Mouse (Mus musculus): ENCODE data around the gene Smarcal1. TPM values are rescaled to one million over a fixed set of nuclear protein-coding genes. Genes with fewer than 3 reads are reported as not detected.

The Smarcal1 gene
- polyA plus RNA-seq, 1 experiment from 2014 or later = 13.8 TPM

DNA sequence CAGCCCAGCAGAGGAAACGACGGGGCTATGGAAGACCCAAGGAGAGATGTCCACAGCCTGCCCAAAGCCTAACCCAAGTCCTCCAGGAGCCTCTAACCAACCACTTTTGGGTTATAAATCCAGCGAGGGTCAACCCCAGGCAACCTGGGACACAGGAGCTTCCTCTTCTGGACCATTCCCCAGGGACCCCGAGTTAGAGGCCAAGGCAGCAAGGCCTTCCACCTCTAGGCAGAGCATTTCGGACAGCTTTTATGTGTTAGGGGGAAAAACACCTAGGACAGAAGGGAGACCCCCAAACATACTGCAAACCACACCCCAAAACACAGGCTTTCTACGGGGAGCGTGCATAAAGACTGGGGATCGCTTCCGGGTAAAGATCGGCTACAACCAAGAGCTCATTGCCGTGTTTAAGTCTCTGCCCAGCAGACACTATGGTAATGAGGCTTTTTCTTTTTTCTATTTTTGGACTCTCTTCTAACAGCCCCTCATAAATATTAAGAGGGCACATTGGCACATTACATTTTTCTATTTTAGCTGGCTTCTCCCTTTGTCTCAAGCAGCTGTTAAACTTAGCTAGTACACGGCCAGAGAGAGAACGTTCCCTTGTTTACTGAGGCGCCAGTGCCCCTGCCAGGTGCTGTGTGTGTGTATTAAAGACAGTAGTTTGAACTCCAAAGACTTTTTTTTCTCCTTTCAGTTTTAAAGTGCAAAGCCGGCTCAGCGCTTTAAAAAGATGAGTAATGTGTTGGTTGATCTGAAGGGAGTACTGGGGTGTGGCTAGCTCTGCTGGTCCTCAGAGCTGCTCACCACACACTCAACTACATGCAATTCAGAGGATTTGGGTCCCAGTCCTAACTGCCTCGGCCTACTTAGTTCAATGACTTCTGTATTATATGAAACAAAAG, 3.2 kb downstream of the Smarcal1 start:
- ATAC-seq (replicated peaks; ENCODE audit: low FRiP score, low read depth) (no peak), DNase-seq (ENCODE audit: low spot score) (no peak)
- H3K4me2 ChIP-seq (ENCODE audit: low read length) = no peak overlapping the region
- 93% methylated on average over 17 of the region's 17 CpGs for WGBS
- H3K4me3 ChIP-seq (replicated peaks; ENCODE audit: low read depth, low read length) = no peak overlapping the region
- peaks cover 28% of the 10 kb centered on the region for H3K36me3 ChIP-seq (ENCODE audit: insufficient read depth, low read length)
- no peaks in the 10 kb centered on the region for H3K9me3 ChIP-seq (replicated peaks; ENCODE audit: low read length)
- no peak overlapping the region for H3K27ac ChIP-seq
- no peaks in the 10 kb centered on the region for H3K4me1 ChIP-seq (replicated peaks; ENCODE audit: insufficient read depth, low read length)
- no peak for TF ChIP-seq CTCF (IDR thresholded peaks at IDR 0.05; ENCODE audit: low read depth)
- H3K9ac ChIP-seq (ENCODE audit: low read depth, low read length) = no peak overlapping the region
- no peaks in the 10 kb centered on the region for H3K27me3 ChIP-seq (ENCODE audit: insufficient read depth, low read length)

- Histone ChIP-seq H3K4me2 (ENCODE audit: low read length) (no peak overlapping the region), H3K27ac (no peak overlapping the region), H3K4me3 (replicated peaks; ENCODE audit: low read depth, low read length) (no peak overlapping the region), H3K4me1 (replicated peaks; ENCODE audit: insufficient read depth, low read length) (no peaks in the 10 kb centered on the region), H3K36me3 (ENCODE audit: insufficient read depth, low read length) (peaks cover 40% of the 10 kb centered on the region), H3K9ac (ENCODE audit: low read depth, low read length) (no peak overlapping the region), H3K27me3 (ENCODE audit: insufficient read depth, low read length) (no peaks in the 10 kb centered on the region), H3K9me3 (replicated peaks; ENCODE audit: low read length) (no peaks in the 10 kb centered on the region)
- no peak for DNase-seq (ENCODE audit: low spot score)
- WGBS = 93% methylated on average over 15 of the region's 15 CpGs
- no peak for ATAC-seq (replicated peaks; ENCODE audit: low FRiP score, low read depth)
- no peak for TF ChIP-seq CTCF (IDR thresholded peaks at IDR 0.05; ENCODE audit: low read depth)
Measured at GRCm38 (mm10) chr1:72587532-72587931, 4.5 kb downstream of the Smarcal1 start.

DNA sequence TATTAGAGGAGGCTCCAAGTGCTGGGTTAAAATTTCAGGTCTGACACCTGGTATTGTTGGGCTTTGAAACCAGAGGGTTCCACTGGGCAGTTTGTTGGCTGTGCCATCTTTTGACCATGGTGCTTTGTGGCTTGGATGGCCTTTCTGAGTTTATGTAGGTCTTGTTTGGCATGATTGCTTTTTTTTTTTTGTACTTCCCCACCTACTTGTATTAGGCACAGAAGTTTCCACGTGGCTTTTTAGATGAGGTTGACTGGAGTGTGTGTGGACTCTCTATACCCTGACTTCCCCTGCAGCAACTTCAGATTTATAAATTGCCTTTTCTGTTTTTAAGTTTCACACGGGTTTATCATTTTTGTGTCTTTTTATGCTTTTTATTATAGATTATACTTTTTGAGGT, 5.7 kb downstream of the Smarcal1 start:
- Histone ChIP-seq H3K4me1 (replicated peaks; ENCODE audit: insufficient read depth, low read length) (no peaks in the 10 kb centered on the region), H3K27me3 (ENCODE audit: insufficient read depth, low read length) (no peaks in the 10 kb centered on the region), H3K4me2 (ENCODE audit: low read length) (no peak overlapping the region), H3K9ac (ENCODE audit: low read depth, low read length) (no peak overlapping the region), H3K36me3 (ENCODE audit: insufficient read depth, low read length) (peaks cover 47% of the 10 kb centered on the region), H3K9me3 (replicated peaks; ENCODE audit: low read length) (no peaks in the 10 kb centered on the region), H3K4me3 (replicated peaks; ENCODE audit: low read depth, low read length) (no peak overlapping the region), H3K27ac (no peak overlapping the region)
- no peak for TF ChIP-seq CTCF (IDR thresholded peaks at IDR 0.05; ENCODE audit: low read depth)
- 81% methylated on average over 2 of the region's 2 CpGs for WGBS
- DNase-seq (ENCODE audit: low spot score) = no peak
- ATAC-seq (replicated peaks; ENCODE audit: low FRiP score, low read depth) = no peak

DNA sequence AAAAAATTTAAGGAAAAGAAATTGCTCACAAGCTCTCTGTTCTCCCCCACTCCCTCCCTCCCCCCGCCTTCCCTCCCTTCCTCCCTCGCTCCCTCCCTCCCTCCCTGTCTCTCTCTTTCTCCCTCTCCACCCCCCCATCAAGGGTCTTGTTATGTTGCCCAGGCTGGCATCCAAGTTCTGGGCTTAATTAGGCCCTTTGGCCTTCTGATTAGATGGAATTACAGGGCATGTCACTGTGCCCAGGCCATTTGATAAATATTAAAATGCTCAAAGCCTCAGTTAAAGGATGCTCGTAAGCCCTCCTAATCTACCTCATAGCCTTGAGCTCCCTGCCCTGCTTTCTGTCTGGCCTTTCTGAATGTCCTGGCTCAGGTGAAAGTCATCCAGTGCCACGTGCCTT, 7.6 kb downstream of the Smarcal1 start:
- ATAC-seq (replicated peaks; ENCODE audit: low FRiP score, low read depth) (no peak), DNase-seq (ENCODE audit: low spot score) (no peak)
- TF ChIP-seq CTCF (IDR thresholded peaks at IDR 0.05; ENCODE audit: low read depth) = no peak
- H3K4me2 ChIP-seq (ENCODE audit: low read length) = no peak overlapping the region
- no peak overlapping the region for H3K9ac ChIP-seq (ENCODE audit: low read depth, low read length)
- H3K4me3 ChIP-seq (replicated peaks; ENCODE audit: low read depth, low read length) = no peak overlapping the region
- H3K4me1 ChIP-seq (replicated peaks; ENCODE audit: insufficient read depth, low read length) = no peaks in the 10 kb centered on the region
- H3K27me3 ChIP-seq (ENCODE audit: insufficient read depth, low read length) = no peaks in the 10 kb centered on the region
- no peaks in the 10 kb centered on the region for H3K9me3 ChIP-seq (replicated peaks; ENCODE audit: low read length)
- H3K36me3 ChIP-seq (ENCODE audit: insufficient read depth, low read length) = peaks cover 49% of the 10 kb centered on the region
- WGBS = 95% methylated on average over 4 of the region's 4 CpGs
- H3K27ac ChIP-seq = no peak overlapping the region

- no peak overlapping the region for H3K27ac ChIP-seq
- no peak for ATAC-seq (replicated peaks; ENCODE audit: low FRiP score, low read depth)
- H3K4me2 ChIP-seq (ENCODE audit: low read length) = no peak overlapping the region
- H3K9ac ChIP-seq (ENCODE audit: low read depth, low read length) = no peak overlapping the region
- H3K36me3 ChIP-seq (ENCODE audit: insufficient read depth, low read length) = peaks cover 47% of the 10 kb centered on the region
- no peaks in the 10 kb centered on the region for H3K27me3 ChIP-seq (ENCODE audit: insufficient read depth, low read length)
- no peak for DNase-seq (ENCODE audit: low spot score)
- 76% methylated on average over 3 of the region's 3 CpGs for WGBS
- no peak overlapping the region for H3K4me3 ChIP-seq (replicated peaks; ENCODE audit: low read depth, low read length)
- no peaks in the 10 kb centered on the region for H3K9me3 ChIP-seq (replicated peaks; ENCODE audit: low read length)
- H3K4me1 ChIP-seq (replicated peaks; ENCODE audit: insufficient read depth, low read length) = no peaks in the 10 kb centered on the region
- no peak for TF ChIP-seq CTCF (IDR thresholded peaks at IDR 0.05; ENCODE audit: low read depth)
Measured at GRCm38 (mm10) chr1:72592350-72592749, 9.3 kb downstream of the Smarcal1 start.

DNA sequence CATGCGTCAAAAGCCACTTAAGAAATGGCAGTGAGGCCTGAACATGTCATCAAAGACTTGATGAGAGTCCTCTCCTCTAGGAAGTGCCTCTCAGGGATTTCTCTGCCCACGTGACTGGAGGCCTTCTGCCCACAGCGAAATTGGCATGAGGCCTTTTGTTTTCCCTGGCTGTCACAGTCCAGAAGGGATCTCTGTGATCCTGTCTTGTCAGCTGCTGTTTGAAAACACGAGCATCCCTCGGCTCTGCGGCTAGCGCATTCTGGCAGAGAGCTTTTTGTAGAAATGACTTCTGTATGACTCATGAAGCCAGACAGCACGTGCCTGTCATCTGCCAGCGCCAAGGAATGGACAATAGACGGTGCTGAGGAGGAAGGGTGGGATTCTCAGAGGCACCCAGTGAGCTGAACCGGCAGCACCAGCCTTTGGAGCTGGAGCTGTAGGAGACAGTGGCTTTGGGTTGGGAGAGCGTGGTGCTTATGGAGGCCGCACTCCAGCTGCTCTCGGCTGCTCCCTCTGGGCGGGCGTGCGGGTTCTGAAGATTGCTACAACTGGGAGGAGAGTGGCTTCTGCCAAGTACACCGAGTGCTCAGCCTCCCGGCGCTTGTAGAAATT, 10.4 kb downstream of the Smarcal1 start:
- no peaks in the 10 kb centered on the region for H3K9me3 ChIP-seq (replicated peaks; ENCODE audit: low read length)
- H3K9ac ChIP-seq (ENCODE audit: low read depth, low read length) = no peak overlapping the region
- peaks cover 51% of the 10 kb centered on the region for H3K36me3 ChIP-seq (ENCODE audit: insufficient read depth, low read length)
- no peak overlapping the region for H3K4me2 ChIP-seq (ENCODE audit: low read length)
- no peak overlapping the region for H3K4me3 ChIP-seq (replicated peaks; ENCODE audit: low read depth, low read length)
- no peaks in the 10 kb centered on the region for H3K27me3 ChIP-seq (ENCODE audit: insufficient read depth, low read length)
- no peak for ATAC-seq (replicated peaks; ENCODE audit: low FRiP score, low read depth)
- no peaks in the 10 kb centered on the region for H3K4me1 ChIP-seq (replicated peaks; ENCODE audit: insufficient read depth, low read length)
- 79% methylated on average over 20 of the region's 20 CpGs for WGBS
- TF ChIP-seq CTCF (IDR thresholded peaks at IDR 0.05; ENCODE audit: low read depth) = no peak
- 0 out of 2 replicates have a peak overlapping the region, but pooled peaks have one; percentile 8 for H3K27ac ChIP-seq
- DNase-seq (ENCODE audit: low spot score) = no peak
